Mouse (Mus musculus): ENCODE measurements at regions not wholly inside any gene's neighbourhood (a gene's known extent, or its start where the extent isn't known, plus 50 kb on each side); places are given as distances from the start of the nearest gene placed in this dataset.
"Not testable (repeated sequence)": the region's sequence is repeated elsewhere in the genome, so short reads cannot be mapped to it uniquely, and the experiment has no call there.

- DNase-seq = no peak
These were observed 166.1 kb downstream of the Akr1d1 start for GRCm38 (mm10) chr6:37696074-37696473.

GRCm38 (mm10) chr6:37703946-37704345, 166.7 kb upstream of the Trim24 start:
- no peak for DNase-seq

- no peak for DNase-seq
These were observed 164.9 kb upstream of the Trim24 start for GRCm38 (mm10) chr6:37705733-37706145.

GRCm38 (mm10) chr6:37707671-37708070, 162.9 kb upstream of the Trim24 start:
- DNase-seq = not testable (repeated sequence)

- DNase-seq = no peak
These were observed 158.8 kb upstream of the Trim24 start for GRCm38 (mm10) chr6:37711766-37712165.

GRCm38 (mm10) chr6:37713411-37713810, 157.2 kb upstream of the Trim24 start:
- no peak for DNase-seq

GRCm38 (mm10) chr6:37714223-37714928, 156.2 kb upstream of the Trim24 start:
- no peak for DNase-seq

- DNase-seq = no peak
These were observed 148.9 kb upstream of the Trim24 start for GRCm38 (mm10) chr6:37721736-37722135.

- no peak for DNase-seq
These were observed 147.3 kb upstream of the Trim24 start for GRCm38 (mm10) chr6:37723337-37723736.

GRCm38 (mm10) chr6:37724240-37724639, 146.4 kb upstream of the Trim24 start:
- DNase-seq = no peak

- no peak for DNase-seq
These were observed 142.0 kb upstream of the Trim24 start for GRCm38 (mm10) chr6:37728621-37729020.

- no peak for DNase-seq
These were observed 141.4 kb upstream of the Trim24 start for GRCm38 (mm10) chr6:37729165-37729564.

- DNase-seq = peak; percentile 18 to 44
These were observed 139.9 kb upstream of the Trim24 start for GRCm38 (mm10) chr6:37730500-37731239.

- DNase-seq = peak; percentile 77 to 84
These were observed 138.2 kb upstream of the Trim24 start for GRCm38 (mm10) chr6:37732385-37732784.

- DNase-seq = peak; percentile 23 to 54
These were observed 135.2 kb upstream of the Trim24 start for GRCm38 (mm10) chr6:37735288-37735961.

GRCm38 (mm10) chr6:37735962-37736297, 134.7 kb upstream of the Trim24 start:
- peak; percentile 20 to 39 for DNase-seq

GRCm38 (mm10) chr6:37740982-37741889, 129.4 kb upstream of the Trim24 start:
- peak; percentile 43 to 66 for DNase-seq

- not testable (repeated sequence) for DNase-seq
These were observed 128.7 kb upstream of the Trim24 start for GRCm38 (mm10) chr6:37741916-37742315.

GRCm38 (mm10) chr6:37744679-37745078, 125.9 kb upstream of the Trim24 start:
- DNase-seq = peak; percentile 70 to 77

- peak; percentile 33 to 47 for DNase-seq
These were observed 125.1 kb upstream of the Trim24 start for GRCm38 (mm10) chr6:37745393-37746100.

- not testable (repeated sequence) for DNase-seq
These were observed 122.8 kb upstream of the Trim24 start for GRCm38 (mm10) chr6:37747793-37748192.
